Mouse (Mus musculus): Measurements from ENCODE around the gene Trem3. TPM values are rescaled to one million over a fixed set of nuclear protein-coding genes. Genes with fewer than 3 reads are reported as not detected.

Trem3 gene
- total RNA-seq, 4 experiments from 2014 or later: 0.26 TPM; not detected in 3

GRCm38 (mm10) chr17:48272158-48272557 is 24.6 kb downstream of the Trem3 start:
- DNase-seq: no peak

GRCm38 (mm10) chr17:48272598-48272997 is 25.0 kb downstream of the Trem3 start:
- DNase-seq: no peak

GRCm38 (mm10) chr17:48274098-48274497 is 26.5 kb downstream of the Trem3 start:
- no peak for DNase-seq

- DNase-seq: peak; percentile 30
Measured at GRCm38 (mm10) chr17:48274885-48275284, 27.3 kb downstream of the Trem3 start.

- no peak for DNase-seq
Measured at GRCm38 (mm10) chr17:48275736-48276135, 28.2 kb downstream of the Trem3 start.

GRCm38 (mm10) chr17:48278381-48278780 is 30.8 kb downstream of the Trem3 start:
- DNase-seq: no peak

GRCm38 (mm10) chr17:48279002-48279401 is 31.4 kb downstream of the Trem3 start:
- DNase-seq: no peak

- DNase-seq: no peak
Measured at GRCm38 (mm10) chr17:48280943-48281738, 33.6 kb downstream of the Trem3 start.

GRCm38 (mm10) chr17:48281739-48282085 is 34.1 kb downstream of the Trem3 start:
- no peak for DNase-seq

- DNase-seq: no peak
Measured at GRCm38 (mm10) chr17:48286765-48287164, 39.2 kb downstream of the Trem3 start.

GRCm38 (mm10) chr17:48287276-48287675 is 39.7 kb downstream of the Trem3 start:
- no peak for DNase-seq

- DNase-seq: no peak
Measured at GRCm38 (mm10) chr17:48293500-48294194, 46.1 kb downstream of the Trem3 start.

GRCm38 (mm10) chr17:48299203-48299602 is 51.6 kb downstream of the Trem3 start, which contains the start of gene Treml2:
Gene Treml2 (plus strand): TSS chr17:48299498.
- DNase-seq: no peak

- no peak for DNase-seq
Measured at GRCm38 (mm10) chr17:48299756-48300155, 52.2 kb downstream of the Trem3 start.

- no peak for DNase-seq
Measured at GRCm38 (mm10) chr17:48300199-48300598, 52.6 kb downstream of the Trem3 start.

GRCm38 (mm10) chr17:48300861-48301260 is 53.3 kb downstream of the Trem3 start:
- no peak for DNase-seq

- DNase-seq: no peak
Measured at GRCm38 (mm10) chr17:48301792-48302191, 54.2 kb downstream of the Trem3 start.

Other genes starting within 250 kb of the Trem3 start
- gene 1700122O11Rik, start 209.5 kb upstream of the Trem3 start, total RNA-seq (2022): under 1 TPM in 1 of 4 experiments, not detected in 3; 0.49 TPM
- not detected for gene 1700067P10Rik, start 158.5 kb upstream of the Trem3 start, total RNA-seq (2022)
- under 1 TPM in 1 of 4 experiments, not detected in 3; 0.22 TPM for gene 9830107B12Rik, start 101.5 kb upstream of the Trem3 start, total RNA-seq (2022)
- gene A530064D06Rik, start 80.5 kb upstream of the Trem3 start, total RNA-seq (2022): under 1 TPM in 1 of 4 experiments, not detected in 3; 0.34 TPM
- under 1 TPM in 3 of 4 experiments, not detected in 1; 0.12 to 0.16 (median 0.14) TPM for gene Trem1, start 15.0 kb upstream of the Trem3 start, total RNA-seq (2022)
- gene Treml4, start 16.5 kb downstream of the Trem3 start, total RNA-seq (2022): 1 to 10 TPM in 1 of 4 experiments, under 1 TPM in 3; 0.21 to 1.4 (median 0.90) TPM
- gene Treml2, start 51.7 kb downstream of the Trem3 start, total RNA-seq (2022): under 1 TPM; 0.12 to 0.56 (median 0.40) TPM
- under 1 TPM; 0.35 to 0.65 (median 0.54) TPM for gene B430306N03Rik, start 68.4 kb downstream of the Trem3 start, total RNA-seq (2022)
- 10 to 100 TPM in 2 of 4 experiments, 1 to 10 TPM in 2; 5.5 to 22.1 (median 14.4) TPM for gene Trem2, start 98.6 kb downstream of the Trem3 start, total RNA-seq (2022)
- gene Treml1, start 112.1 kb downstream of the Trem3 start, total RNA-seq (2022): under 1 TPM; 0.31 to 0.77 (median 0.64) TPM
- gene Nfya, start 162.1 kb downstream of the Trem3 start, total RNA-seq (2022): 10 to 100 TPM; 33.2 to 45.6 (median 40.9) TPM
- 10 to 100 TPM; 21.6 to 27.2 (median 25.7) TPM for gene Oard1, start 162.2 kb downstream of the Trem3 start, total RNA-seq (2022)
- gene Apobec2, start 185.2 kb downstream of the Trem3 start, total RNA-seq (2022): 1 to 10 TPM in 3 of 4 experiments, under 1 TPM in 1; 0.98 to 2.5 (median 2.0) TPM
- gene Tspo2, start 203.7 kb downstream of the Trem3 start, total RNA-seq (2022): under 1 TPM in 1 of 4 experiments, not detected in 3; 0.89 TPM
- gene Unc5cl, start 207.1 kb downstream of the Trem3 start, total RNA-seq (2022): not detected